9 mouse cellular contexts compared by ENCODE assay signal in the genomic region with DNA sequence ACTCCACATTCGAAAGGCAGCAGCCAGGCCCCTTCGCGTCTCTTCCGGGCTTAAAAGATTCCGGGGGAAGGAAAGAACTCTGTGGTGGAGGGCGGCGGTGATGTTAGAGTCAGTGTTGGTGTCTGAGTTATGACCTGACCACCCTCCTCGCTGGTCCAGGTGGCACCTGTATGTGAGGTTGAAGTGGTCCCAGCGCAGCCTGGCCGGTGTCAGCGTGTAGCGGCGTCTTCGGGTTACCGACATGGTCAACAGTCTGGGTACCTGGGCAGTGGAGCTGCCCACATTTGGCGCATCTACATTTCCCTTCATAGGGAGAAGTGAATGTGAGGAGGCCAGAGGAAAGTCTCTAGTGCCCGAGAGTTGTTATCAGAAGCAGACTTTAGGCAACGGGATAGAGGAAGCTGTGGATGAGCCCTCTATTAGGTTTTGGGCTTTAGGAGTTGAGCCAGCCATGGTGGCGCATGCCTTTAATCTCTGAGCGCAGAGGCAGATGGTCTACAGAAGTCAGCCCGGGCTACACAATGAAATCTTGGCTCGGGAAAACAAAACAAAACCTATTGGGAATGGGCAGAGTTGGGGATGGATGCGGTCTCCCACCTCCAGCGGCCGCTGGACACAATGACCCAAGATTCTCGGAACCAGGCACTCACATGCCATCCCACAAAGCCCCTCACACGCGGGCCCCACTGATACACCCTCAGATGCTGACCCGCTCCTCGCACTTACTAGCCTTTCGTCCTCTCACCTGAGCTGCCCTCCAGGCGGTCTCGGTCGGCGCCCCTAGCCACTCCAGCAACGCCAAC. TPM values are rescaled to one million over a fixed set of nuclear protein-coding genes. Genes with fewer than 3 reads are reported as not detected.
A peak's percentile ranks its signal among the peaks of the same experiment; 100 is the strongest.
DNase-seq lines count a peak whose midpoint lies in the region; ATAC-seq and TF ChIP-seq lines count a peak whose summit lies in the region.
"Had no signal": no experiment of that assay in that cellular context is flagged by ENCODE, and none has a peak within 500 bp of the region (broad histone marks: within the 10 kb centered on the region; RNA-seq: fewer than 3 reads in every experiment).

No protein-coding gene starts in this region.

- H3K27ac ChIP-seq in forebrain, embryonic 16.5 days (ENCODE audit: low read length) = no peak overlapping the region
- no peak overlapping the region for H3K27ac ChIP-seq in liver, embryonic 15.5 days (replicated peaks)

- peak overlapping the region; percentile 43; the same call in 1 of the 2 replicates for H3K9ac ChIP-seq in forebrain, embryonic 16.5 days (replicated peaks; ENCODE audit: low read depth, low read length)
- no peak overlapping the region for H3K9ac ChIP-seq in liver, embryonic 15.5 days

- TF ChIP-seq CTCF in E14TG2a.4 (conservative IDR thresholded peaks at IDR 0.05; ENCODE audit: low read length) = no peak

- peaks cover 27% of the 10 kb centered on the region for H3K27me3 ChIP-seq in E14TG2a.4 (ENCODE audit: insufficient read depth, low read length)
- peaks cover 53% of the 10 kb centered on the region for H3K27me3 ChIP-seq in forebrain, embryonic 16.5 days (replicated peaks; ENCODE audit: control insufficient read depth, insufficient read depth, low read length)
- peaks cover 62% of the 10 kb centered on the region for H3K27me3 ChIP-seq in liver, embryonic 15.5 days

- 21% methylated on average over 36 of the region's 36 CpGs for WGBS in forebrain, embryonic 16.5 days
- WGBS in liver, embryonic 15.5 days (ENCODE audit: insufficient replicate concordance) = 23% methylated on average over 36 of the region's 36 CpGs

- H3K36me3 ChIP-seq in E14TG2a.4 (ENCODE audit: insufficient read depth, low read length) = peaks cover 69% of the 10 kb centered on the region
- H3K36me3 ChIP-seq in forebrain, embryonic 16.5 days (ENCODE audit: control insufficient read depth, insufficient read depth) = peaks cover 37% of the 10 kb centered on the region
- H3K36me3 ChIP-seq in liver, embryonic 15.5 days (replicated peaks) = peaks cover 41% of the 10 kb centered on the region

- DNase-seq in embryo, embryonic 10.5 days (ENCODE audit: low spot score) = peak; percentile 27
- DNase-seq in embryo, embryonic 10 days (ENCODE audit: low spot score) = no peak
- DNase-seq in adrenal gland, postnatal 25 days = no peak
- no peak for DNase-seq in gastrocnemius, postnatal 10 days
- DNase-seq in adrenal gland, adult 2 months = no peak

- peak overlapping the region; percentile 56 for H3K4me2 ChIP-seq in forebrain, embryonic 16.5 days (ENCODE audit: low read length)
- peak overlapping the region; percentile 67 for H3K4me2 ChIP-seq in liver, embryonic 15.5 days

- peaks cover 83% of the 10 kb centered on the region for H3K4me1 ChIP-seq in E14TG2a.4 (replicated peaks; ENCODE audit: low read depth, low read length)
- H3K4me1 ChIP-seq in forebrain, embryonic 16.5 days (replicated peaks; ENCODE audit: control insufficient read depth, insufficient read depth, low read length) = peaks cover 28% of the 10 kb centered on the region
- H3K4me1 ChIP-seq in liver, embryonic 15.5 days (replicated peaks) = peaks cover 30% of the 10 kb centered on the region

- H3K9me3 ChIP-seq in E14TG2a.4 (ENCODE audit: low read length) = no peaks in the 10 kb centered on the region
- H3K9me3 ChIP-seq in forebrain, embryonic 16.5 days (ENCODE audit: control insufficient read depth, low read length) = no peaks in the 10 kb centered on the region
- H3K9me3 ChIP-seq in liver, embryonic 15.5 days (replicated peaks) = no peaks in the 10 kb centered on the region

- no peak for ATAC-seq in forebrain, embryonic 16.5 days
- no peak for ATAC-seq in liver, embryonic 15.5 days (ENCODE audit: insufficient read depth)

- H3K4me3 ChIP-seq in E14TG2a.4 (replicated peaks; ENCODE audit: low read length) = peak overlapping the region; percentile 80
- H3K4me3 ChIP-seq in forebrain, embryonic 16.5 days (replicated peaks; ENCODE audit: low read length) = peak overlapping the region; percentile 31
- peak overlapping the region; percentile 28 for H3K4me3 ChIP-seq in liver, embryonic 15.5 days (replicated peaks)

RNA-seq across cellular contexts. Expression of gene Mmp23, which starts 0.7 kb away (rescaled TPM):
- polyA plus RNA-seq in forebrain, embryonic 16.5 days (2015; fragmentation: Nextera tagmentation; extraction: Ambion mirVana) = 3.0 and 3.2 TPM in 2 replicates
- polyA plus RNA-seq in liver, embryonic 15.5 days (2015; fragmentation: Nextera tagmentation; extraction: Ambion mirVana) = 4.9 TPM in 2 replicates
- total RNA-seq in adrenal gland, postnatal 25 days (2021) = 3.7 and 4.2 TPM in 2 replicates
- total RNA-seq in gastrocnemius, postnatal 10 days (2021) = 10 to 100 TPM; 18.3 to 22.2 TPM
- 1 to 10 TPM; 5.2 to 7.6 TPM for total RNA-seq in adrenal gland, adult 2 months (2021)
- polyA plus RNA-seq in adrenal gland, adult 2 months (2012; rRNA removed) = 23.2 and 23.9 TPM in 2 replicates

RNA-seq across cellular contexts. Expression of gene Gm10563, which starts 7.3 kb away (rescaled TPM):
- not detected in 2 replicates for polyA plus RNA-seq in forebrain, embryonic 16.5 days (2015; fragmentation: Nextera tagmentation; extraction: Ambion mirVana)
- not detected in 2 replicates for polyA plus RNA-seq in liver, embryonic 15.5 days (2015; fragmentation: Nextera tagmentation; extraction: Ambion mirVana)
- not detected in 2 replicates for total RNA-seq in adrenal gland, postnatal 25 days (2021)
- total RNA-seq in gastrocnemius, postnatal 10 days (2021) = not detected
- not detected for total RNA-seq in adrenal gland, adult 2 months (2021)
- polyA plus RNA-seq in adrenal gland, adult 2 months (2012; rRNA removed) = not detected in 2 replicates
- total RNA-seq: common myeloid progenitor, adult 5-6 weeks had no signal

RNA-seq across cellular contexts. Expression of gene Mib2, which starts 16.5 kb away (rescaled TPM):
- polyA plus RNA-seq in forebrain, embryonic 16.5 days (2015; fragmentation: Nextera tagmentation; extraction: Ambion mirVana) = 49.8 and 63.1 TPM in 2 replicates
- 3.8 and 5.2 TPM in 2 replicates for polyA plus RNA-seq in liver, embryonic 15.5 days (2015; fragmentation: Nextera tagmentation; extraction: Ambion mirVana)
- total RNA-seq in adrenal gland, postnatal 25 days (2021) = 47.0 and 60.2 TPM in 2 replicates
- 10 to 100 TPM; 13.2 to 16.8 TPM for total RNA-seq in gastrocnemius, postnatal 10 days (2021)
- total RNA-seq in adrenal gland, adult 2 months (2021) = 10 to 100 TPM; 40.8 to 50.9 TPM
- 110 and 117 TPM in 2 replicates for polyA plus RNA-seq in adrenal gland, adult 2 months (2012; rRNA removed)

RNA-seq across cellular contexts. Expression of gene Cdk11b, which starts 27.8 kb away (rescaled TPM):
- 62.4 and 65.2 TPM in 2 replicates for polyA plus RNA-seq in forebrain, embryonic 16.5 days (2015; fragmentation: Nextera tagmentation; extraction: Ambion mirVana)
- polyA plus RNA-seq in liver, embryonic 15.5 days (2015; fragmentation: Nextera tagmentation; extraction: Ambion mirVana) = 18.6 and 19.9 TPM in 2 replicates
- total RNA-seq in adrenal gland, postnatal 25 days (2021) = 50.9 and 68.4 TPM in 2 replicates
- 10 to 100 TPM; 24.4 to 33.1 TPM for total RNA-seq in gastrocnemius, postnatal 10 days (2021)
- 10 to 100 TPM; 41.6 to 46.7 TPM for total RNA-seq in adrenal gland, adult 2 months (2021)
- 11.9 and 18.9 TPM in 2 replicates for polyA plus RNA-seq in adrenal gland, adult 2 months (2012; rRNA removed)

RNA-seq across cellular contexts. Expression of gene Fndc10, which starts 41.7 kb away (rescaled TPM):
- 4.8 and 7.5 TPM in 2 replicates for polyA plus RNA-seq in forebrain, embryonic 16.5 days (2015; fragmentation: Nextera tagmentation; extraction: Ambion mirVana)
- polyA plus RNA-seq in liver, embryonic 15.5 days (2015; fragmentation: Nextera tagmentation; extraction: Ambion mirVana) = 0.24 and 0.48 TPM in 2 replicates
- 50.8 and 67.4 TPM in 2 replicates for total RNA-seq in adrenal gland, postnatal 25 days (2021)
- total RNA-seq in gastrocnemius, postnatal 10 days (2021) = 1 to 10 TPM; 5.8 to 7.9 TPM
- 10 to 100 TPM; 42.6 to 65.1 TPM for total RNA-seq in adrenal gland, adult 2 months (2021)
- 247 and 266 TPM in 2 replicates for polyA plus RNA-seq in adrenal gland, adult 2 months (2012; rRNA removed)

Comparison
In these comparisons a context has a peak if more than half of its experiments do, and no peak if none do; other contexts are left out.
1. H3K4me3 ChIP-seq: peak in every context shown above with its lines; median percentile 80 in E14TG2a.4; 31 in forebrain, embryonic 16.5 days; 28 in liver, embryonic 15.5 days.